In the genomic region with DNA sequence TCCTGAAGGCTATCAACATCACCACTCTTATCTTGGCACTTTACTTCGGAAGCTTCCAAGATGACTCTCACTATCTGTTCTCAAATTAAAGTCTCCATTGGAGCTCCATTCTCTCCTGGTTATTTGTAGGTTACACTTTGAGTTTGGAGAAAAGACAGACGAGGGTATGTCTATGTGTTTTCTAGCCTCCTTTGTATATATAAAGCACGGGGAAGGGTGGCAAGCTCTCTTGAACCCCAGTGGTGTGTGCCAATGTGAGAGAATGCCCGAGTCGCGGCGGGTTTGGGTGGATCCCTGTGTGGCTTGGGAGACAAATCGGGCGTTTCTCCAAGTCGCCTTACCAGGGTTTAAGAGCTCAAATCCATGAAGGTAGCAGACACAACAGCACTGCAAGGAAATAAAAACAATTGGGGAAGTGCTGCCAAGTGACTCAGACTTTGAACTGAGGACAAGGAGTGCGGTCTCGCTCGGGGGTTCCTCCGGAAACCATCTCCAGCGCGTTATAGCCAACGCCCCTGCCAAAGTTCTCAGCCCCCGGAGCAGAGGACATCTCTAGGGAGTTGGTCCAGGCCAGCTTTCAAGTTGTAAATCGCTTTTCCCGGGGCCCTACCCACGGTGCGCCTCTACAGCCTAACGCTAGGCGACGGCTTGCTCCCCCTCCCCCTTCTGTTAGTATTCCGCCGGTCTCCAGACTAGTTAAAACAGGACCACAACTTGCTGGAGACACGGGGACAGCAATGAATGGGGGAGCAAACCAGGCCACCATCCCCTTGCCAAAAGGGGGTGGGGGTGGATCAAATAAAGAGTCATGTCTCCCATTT, we compare ENCODE assay signal across 8 mouse cellular contexts. TPM values are rescaled to one million over a fixed set of nuclear protein-coding genes. Genes with fewer than 3 reads are reported as not detected.
DNase-seq lines count a peak whose midpoint lies in the region; ATAC-seq and TF ChIP-seq lines count a peak whose summit lies in the region.

No protein-coding gene starts in this region.

- H3K27me3 ChIP-seq in heart, embryonic 11.5 days (ENCODE audit: control insufficient read depth, insufficient read depth, low read length) = no peaks in the 10 kb centered on the region
- peaks cover 30% of the 10 kb centered on the region for H3K27me3 ChIP-seq in liver, adult 2 months (ENCODE audit: control insufficient read depth, insufficient read depth, low read length)

- no peaks in the 10 kb centered on the region for H3K4me1 ChIP-seq in embryonic fibroblast, embryonic 13.5 days (ENCODE audit: control insufficient read depth, insufficient read depth, low read length)
- H3K4me1 ChIP-seq in heart, embryonic 11.5 days (ENCODE audit: control insufficient read depth, insufficient read depth, low read length) = peaks cover 9% of the 10 kb centered on the region; the same call in 1 of the 2 replicates
- H3K4me1 ChIP-seq in liver, adult 2 months (ENCODE audit: control insufficient read depth, insufficient read depth, low read length) = no peaks in the 10 kb centered on the region

- TF ChIP-seq POLR2A in embryonic fibroblast, embryonic 13.5 days (IDR thresholded peaks at IDR 0.05; ENCODE audit: low read depth, low read length) = 0 out of 2 replicates have a peak, but pooled peaks have one; percentile 12
- no peak for TF ChIP-seq POLR2A in liver, adult 2 months (IDR thresholded peaks at IDR 0.05; ENCODE audit: extremely low read depth, insufficient read depth, low read length)

- no peaks in the 10 kb centered on the region for H3K36me3 ChIP-seq in heart, embryonic 11.5 days (ENCODE audit: control insufficient read depth, insufficient read depth, low read length)
- no peaks in the 10 kb centered on the region for H3K36me3 ChIP-seq in liver, adult 2 months (ENCODE audit: control insufficient read depth, insufficient read depth, low read length)

- DNase-seq in cerebellum, postnatal 10 days = peak; percentile 68 to 69
- no peak for DNase-seq in cerebellum, adult 8-10 months
- peak; percentile 72 for DNase-seq in kidney, adult 9 months
- DNase-seq in liver, adult 2 months (ENCODE audit: extremely low read depth, low read depth, low spot score) = no peak
- DNase-seq in urinary bladder, postnatal 4 days (ENCODE audit: low spot score in 2 of 2) = peak; percentile 54 to 66

- peak overlapping the region; percentile 68 for H3K9ac ChIP-seq in heart, embryonic 11.5 days (ENCODE audit: low read depth, low read length)
- H3K9ac ChIP-seq in liver, adult 2 months (ENCODE audit: low read depth, low read length) = no peak overlapping the region

- peak overlapping the region; percentile 80 for H3K4me3 ChIP-seq in embryonic fibroblast, embryonic 13.5 days (ENCODE audit: insufficient read depth, low read length)
- H3K4me3 ChIP-seq in heart, embryonic 11.5 days (ENCODE audit: low read depth, low read length) = peak overlapping the region; percentile 82
- peak overlapping the region; percentile 10; the same call in 1 of the 2 replicates for H3K4me3 ChIP-seq in liver, adult 2 months (ENCODE audit: insufficient read depth, low read depth, low read length)

- H3K9me3 ChIP-seq in heart, embryonic 11.5 days (replicated peaks; ENCODE audit: control insufficient read depth, low read length) = no peaks in the 10 kb centered on the region

- WGBS in heart, embryonic 11.5 days (ENCODE audit: insufficient replicate concordance) = 1% methylated on average over 27 of the region's 28 CpGs
- 2% methylated on average over 28 of the region's 28 CpGs for WGBS in liver, adult 2 months

- no peaks in the 10 kb centered on the region for H3K79me2 ChIP-seq in liver, adult 2 months (ENCODE audit: control insufficient read depth, insufficient read depth, low read length)

- no peak for TF ChIP-seq CTCF in embryonic fibroblast, embryonic 13.5 days (IDR thresholded peaks at IDR 0.05; ENCODE audit: borderline replicate concordance, insufficient read depth, low read length)
- TF ChIP-seq CTCF in liver, adult 2 months (IDR thresholded peaks at IDR 0.05; ENCODE audit: low read depth, low read length) = no peak

- ATAC-seq in heart, embryonic 11.5 days (replicated peaks; ENCODE audit: insufficient number of reproducible peaks, low FRiP score, low TSS enrichment) = no peak
- peak; percentile 36; the same call in 1 of the 2 replicates for ATAC-seq in monocyte, adult 5-6 weeks (replicated peaks; ENCODE audit: insufficient number of reproducible peaks, low FRiP score, low TSS enrichment, poor library complexity, severe bottlenecking)

- H3K27ac ChIP-seq in embryonic fibroblast, embryonic 13.5 days (ENCODE audit: insufficient read depth, low read length) = peak overlapping the region; percentile 59
- H3K27ac ChIP-seq in heart, embryonic 11.5 days (ENCODE audit: low read depth, low read length) = peak overlapping the region; percentile 50; the same call in 1 of the 2 replicates
- no peak overlapping the region for H3K27ac ChIP-seq in liver, adult 2 months (replicated peaks; ENCODE audit: insufficient read depth, low read depth, low read length)

- H3K4me2 ChIP-seq in heart, embryonic 11.5 days = peak overlapping the region; percentile 77

RNA-seq across cellular contexts. Expression of a gene that starts 1.8 kb away (rescaled TPM):
- polyA plus RNA-seq in embryonic fibroblast, embryonic 13.5 days (2011; ENCODE audit: insufficient read length, low read depth, missing spikeins) = 90.6 and 94.9 TPM in 2 replicates
- 23.3 and 25.6 TPM in 2 replicates for polyA plus RNA-seq in heart, embryonic 11.5 days (2014; fragmentation: Nextera tagmentation; extraction: Ambion mirVana)
- total RNA-seq in liver, adult 2 months (2014; rRNA removed) = 0.54 and 0.65 TPM in 2 replicates
- 0.07 and 0.10 TPM in 2 replicates for polyA plus RNA-seq in liver, adult 2 months (2012; rRNA removed)
- not detected in 3 replicates for total RNA-seq in monocyte, adult 5-6 weeks (2017)

Comparison
In these comparisons a context has a peak if more than half of its experiments do, and no peak if none do; other contexts are left out.
1. DNase-seq: peak in cerebellum, postnatal 10 days (2 of 2), kidney, adult 9 months (single experiment) and urinary bladder, postnatal 4 days (2 of 2); none in cerebellum, adult 8-10 months (single experiment) and liver, adult 2 months (single experiment).
2. H3K4me3 ChIP-seq: peak in every context shown above with its lines; median percentile 82 in heart, embryonic 11.5 days; 80 in embryonic fibroblast, embryonic 13.5 days; 10 in liver, adult 2 months.
3. RNA of a gene that starts 1.8 kb away (polyA plus RNA-seq): 90.6 to 94.9 TPM in embryonic fibroblast, embryonic 13.5 days and 23.3 to 25.6 TPM in heart, embryonic 11.5 days; 0.07 to 0.10 TPM in liver, adult 2 months; every median in the first group is over 10 times any median in the second.